Mouse (Mus musculus) forebrain, embryonic 10.5 days (tissue): ENCODE measurements around the gene Polr1d. TPM values are rescaled to one million over a fixed set of nuclear protein-coding genes. Genes with fewer than 3 reads are reported as not detected.

Experiments used
- DNase-seq: peaks from one replicate; pipeline ENCODE4 v3.0.0-alpha.2; 2017; ENCODE audit warnings: low spot score; ENCODE audit errors: extremely low spot score
- H3K27ac ChIP-seq: fragments of 300-500 bp; sonication (generic); 2 replicates; pipeline ENCODE4 v1.5.1; 2016; ENCODE audit warnings: mild to moderate bottlenecking
- H3K27me3 ChIP-seq: fragments of 300-500 bp; sonication (generic); 2 replicates; pipeline ENCODE4 v1.6.1; 2016; ENCODE audit warnings: mild to moderate bottlenecking; ENCODE audit not compliant: poor library complexity, severe bottlenecking
- H3K36me3 ChIP-seq: fragments of 300-500 bp; sonication (generic); replicated peaks from 2 replicates; pipeline ENCODE4 v1.6.1; 2016; ENCODE audit warnings: mild to moderate bottlenecking, moderate library complexity
- H3K4me1 ChIP-seq: fragments of 300-500 bp; sonication (generic); 2 replicates; pipeline ENCODE4 v1.6.1; 2016
- H3K4me3 ChIP-seq: fragments of 300-500 bp; sonication (generic); 2 replicates; pipeline ENCODE4 v1.5.1; 2016; ENCODE audit warnings: mild to moderate bottlenecking, moderate library complexity
- H3K9me3 ChIP-seq: fragments of 300-500 bp; sonication (generic); 2 replicates; pipeline ENCODE4 v1.6.1; 2016; ENCODE audit warnings: mild to moderate bottlenecking, moderate library complexity
- WGBS: fragments of 180-500 bp; shearing (Covaris S2); methylation state at CpG from one replicate; pipeline ENCODE4 v1.1.7; 2016; 5-methylcytosine and 5-hydroxymethylcytosine counted together
- polyA plus RNA-seq: library from polyadenylated mRNA; unstranded; fragments of >200 nt; fragmentation: Nextera tagmentation; extraction: Ambion mirVana; gene quantifications from 2 replicates; pipeline ENCODE4 v1.2.1, GENCODE M21; 2016

The Polr1d gene
- polyA plus RNA-seq, 1 experiment from 2014 or later, result 132 TPM

GRCm38 (mm10) chr5:147049544-147050209 is 27.2 kb upstream of the Polr1d start:
- no peaks in the 10 kb centered on the region for H3K36me3 ChIP-seq
- no peak overlapping the region for H3K4me3 ChIP-seq
- WGBS, result 91% methylated on average over 19 of the region's 19 CpGs
- H3K27me3 ChIP-seq, result no peaks in the 10 kb centered on the region
- no peak overlapping the region for H3K27ac ChIP-seq
- peaks cover 40% of the 10 kb centered on the region for H3K4me1 ChIP-seq
- H3K9me3 ChIP-seq, result no peaks in the 10 kb centered on the region
- no peak for DNase-seq

- 78% methylated on average over 13 of the region's 13 CpGs for WGBS
- H3K36me3 ChIP-seq, result no peaks in the 10 kb centered on the region
- H3K4me3 ChIP-seq, result no peak overlapping the region
- H3K4me1 ChIP-seq, result peaks cover 28% of the 10 kb centered on the region
- no peak for DNase-seq
- H3K27ac ChIP-seq, result 0 out of 2 replicates have a peak overlapping the region, but pooled peaks have one; percentile 41
- no peaks in the 10 kb centered on the region for H3K27me3 ChIP-seq
- H3K9me3 ChIP-seq, result no peaks in the 10 kb centered on the region
These were observed 25.9 kb upstream of the Polr1d start for GRCm38 (mm10) chr5:147050816-147051499.

- no peak overlapping the region for H3K4me3 ChIP-seq
- H3K4me1 ChIP-seq, result peaks cover 25% of the 10 kb centered on the region
- H3K27ac ChIP-seq, result peak overlapping the region; percentile 41; the same call in 1 of the 2 replicates
- H3K36me3 ChIP-seq, result no peaks in the 10 kb centered on the region
- DNase-seq, result no peak
- WGBS, result 64% methylated on average over 29 of the region's 29 CpGs
- no peaks in the 10 kb centered on the region for H3K27me3 ChIP-seq
- no peaks in the 10 kb centered on the region for H3K9me3 ChIP-seq
These were observed 25.1 kb upstream of the Polr1d start for GRCm38 (mm10) chr5:147051500-147052308.

- Histone ChIP-seq H3K36me3 (no peaks in the 10 kb centered on the region), H3K4me1 (peaks cover 25% of the 10 kb centered on the region)
- 80% methylated on average over 4 of the region's 4 CpGs for WGBS
These were observed 24.6 kb upstream of the Polr1d start for GRCm38 (mm10) chr5:147052309-147052558.

GRCm38 (mm10) chr5:147053071-147053470 is 23.8 kb upstream of the Polr1d start:
- Histone ChIP-seq H3K9me3 (no peaks in the 10 kb centered on the region), H3K4me1 (peaks cover 23% of the 10 kb centered on the region), H3K27ac (no peak overlapping the region), H3K4me3 (no peak overlapping the region), H3K27me3 (no peaks in the 10 kb centered on the region), H3K36me3 (no peaks in the 10 kb centered on the region)
- WGBS, result 81% methylated on average over 6 of the region's 6 CpGs
- no peak for DNase-seq

More at GRCm38 (mm10) chr5:147052309-147052558, 24.6 kb upstream of the Polr1d start:
- Histone ChIP-seq H3K27me3 (no peaks in the 10 kb centered on the region), H3K27ac (no peak overlapping the region), H3K4me3 (no peak overlapping the region), H3K9me3 (no peaks in the 10 kb centered on the region)
- no peak for DNase-seq

- Histone ChIP-seq H3K4me1 (peaks cover 21% of the 10 kb centered on the region), H3K9me3 (no peaks in the 10 kb centered on the region), H3K27ac (no peak overlapping the region), H3K4me3 (no peak overlapping the region), H3K36me3 (no peaks in the 10 kb centered on the region), H3K27me3 (no peaks in the 10 kb centered on the region)
- 84% methylated on average over 3 of the region's 3 CpGs for WGBS
- DNase-seq, result no peak
These were observed 23.4 kb upstream of the Polr1d start for GRCm38 (mm10) chr5:147053481-147053880.

GRCm38 (mm10) chr5:147054328-147054727 is 22.5 kb upstream of the Polr1d start:
- no peak for DNase-seq
- no peaks in the 10 kb centered on the region for H3K9me3 ChIP-seq
- H3K36me3 ChIP-seq, result no peaks in the 10 kb centered on the region
- no peaks in the 10 kb centered on the region for H3K27me3 ChIP-seq
- 89% methylated on average over 6 of the region's 6 CpGs for WGBS
- H3K4me3 ChIP-seq, result no peak overlapping the region
- H3K4me1 ChIP-seq, result peaks cover 21% of the 10 kb centered on the region
- no peak overlapping the region for H3K27ac ChIP-seq

GRCm38 (mm10) chr5:147054747-147055270 is 22.0 kb upstream of the Polr1d start:
- 86% methylated on average over 2 of the region's 2 CpGs for WGBS
- DNase-seq, result no peak
- H3K36me3 ChIP-seq, result no peaks in the 10 kb centered on the region
- no peak overlapping the region for H3K4me3 ChIP-seq
- H3K27ac ChIP-seq, result no peak overlapping the region
- H3K9me3 ChIP-seq, result no peaks in the 10 kb centered on the region
- peaks cover 21% of the 10 kb centered on the region for H3K4me1 ChIP-seq
- no peaks in the 10 kb centered on the region for H3K27me3 ChIP-seq

- 92% methylated on average over 6 of the region's 6 CpGs for WGBS
- H3K36me3 ChIP-seq, result no peaks in the 10 kb centered on the region
- peaks cover 21% of the 10 kb centered on the region for H3K4me1 ChIP-seq
- no peaks in the 10 kb centered on the region for H3K9me3 ChIP-seq
- H3K27me3 ChIP-seq, result no peaks in the 10 kb centered on the region
- no peak overlapping the region for H3K27ac ChIP-seq
- DNase-seq, result no peak
- H3K4me3 ChIP-seq, result no peak overlapping the region
These were observed 21.1 kb upstream of the Polr1d start for GRCm38 (mm10) chr5:147055572-147056245.

- Histone ChIP-seq H3K27ac (no peak overlapping the region), H3K4me1 (peaks cover 10% of the 10 kb centered on the region), H3K4me3 (no peak overlapping the region), H3K36me3 (no peaks in the 10 kb centered on the region), H3K9me3 (no peaks in the 10 kb centered on the region), H3K27me3 (no peaks in the 10 kb centered on the region)
- no peak for DNase-seq
- 84% methylated on average over 10 of the region's 10 CpGs for WGBS
These were observed 20.0 kb upstream of the Polr1d start for GRCm38 (mm10) chr5:147056712-147057290.

- no peaks in the 10 kb centered on the region for H3K27me3 ChIP-seq
- no peak overlapping the region for H3K27ac ChIP-seq
- 89% methylated on average over 9 of the region's 9 CpGs for WGBS
- H3K36me3 ChIP-seq, result no peaks in the 10 kb centered on the region
- H3K4me1 ChIP-seq, result peaks cover 2% of the 10 kb centered on the region; the same call in 1 of the 2 replicates
- H3K4me3 ChIP-seq, result no peak overlapping the region
- H3K9me3 ChIP-seq, result no peaks in the 10 kb centered on the region
- DNase-seq, result no peak
These were observed 19.0 kb upstream of the Polr1d start for GRCm38 (mm10) chr5:147057626-147058414.
